Mouse (Mus musculus): ENCODE data around the gene Zbtb18.
"Not testable (repeated sequence)": the region's sequence is repeated elsewhere in the genome, so short reads cannot be mapped to it uniquely, and the experiment has no call there.

Zbtb18 gene

GRCm38 (mm10) chr1:177447086-177447485 is 4.9 kb downstream of the Zbtb18 start:
- peak in 1 of 2 experiments; percentile 55 for DNase-seq (ENCODE audit: low spot score in 2 of 2)

GRCm38 (mm10) chr1:177447541-177448111 is 5.5 kb downstream of the Zbtb18 start:
- DNase-seq (ENCODE audit: low spot score in 2 of 2), result no peak

- DNase-seq (ENCODE audit: low spot score in 2 of 2), result peak in 1 of 2 experiments; percentile 50
Measured at GRCm38 (mm10) chr1:177448121-177448561, 6.0 kb downstream of the Zbtb18 start.

- DNase-seq (ENCODE audit: low spot score in 2 of 2), result no peak
Measured at GRCm38 (mm10) chr1:177448921-177449320, 6.8 kb downstream of the Zbtb18 start.

- not testable (repeated sequence) for DNase-seq (ENCODE audit: low spot score in 2 of 2)
Measured at GRCm38 (mm10) chr1:177449857-177450256, 7.7 kb downstream of the Zbtb18 start.

- DNase-seq (ENCODE audit: low spot score in 2 of 2), result no peak
Measured at GRCm38 (mm10) chr1:177451041-177451440, 8.9 kb downstream of the Zbtb18 start.

- no peak for DNase-seq (ENCODE audit: low spot score in 2 of 2)
Measured at GRCm38 (mm10) chr1:177451991-177452431, 9.9 kb downstream of the Zbtb18 start.

- DNase-seq (ENCODE audit: low spot score in 2 of 2), result no peak
Measured at GRCm38 (mm10) chr1:177452987-177453386, 10.8 kb downstream of the Zbtb18 start.

- no peak for DNase-seq (ENCODE audit: low spot score in 2 of 2)
Measured at GRCm38 (mm10) chr1:177453806-177454205, 11.7 kb downstream of the Zbtb18 start.

GRCm38 (mm10) chr1:177454492-177454891 is 12.3 kb downstream of the Zbtb18 start:
- no peak for DNase-seq (ENCODE audit: low spot score in 2 of 2)

- DNase-seq (ENCODE audit: low spot score in 2 of 2), result no peak
Measured at GRCm38 (mm10) chr1:177455466-177455865, 13.3 kb downstream of the Zbtb18 start.

- no peak for DNase-seq (ENCODE audit: low spot score in 2 of 2)
Measured at GRCm38 (mm10) chr1:177456208-177456607, 14.1 kb downstream of the Zbtb18 start.

GRCm38 (mm10) chr1:177456772-177457171 is 14.6 kb downstream of the Zbtb18 start:
- no peak for DNase-seq (ENCODE audit: low spot score in 2 of 2)

- DNase-seq (ENCODE audit: low spot score in 2 of 2), result no peak
Measured at GRCm38 (mm10) chr1:177457981-177458380, 15.8 kb downstream of the Zbtb18 start.

GRCm38 (mm10) chr1:177458456-177459389 is 16.6 kb downstream of the Zbtb18 start:
- DNase-seq (ENCODE audit: low spot score in 2 of 2), result no peak

GRCm38 (mm10) chr1:177459536-177459935 is 17.4 kb downstream of the Zbtb18 start:
- DNase-seq (ENCODE audit: low spot score in 2 of 2), result no peak

- DNase-seq (ENCODE audit: low spot score in 2 of 2), result no peak
Measured at GRCm38 (mm10) chr1:177467150-177467549, 25.0 kb downstream of the Zbtb18 start.

- peak; percentile 76 to 77 for DNase-seq (ENCODE audit: low spot score in 2 of 2)
Measured at GRCm38 (mm10) chr1:177468436-177468835, 26.3 kb downstream of the Zbtb18 start.

GRCm38 (mm10) chr1:177470091-177470490 is 27.9 kb downstream of the Zbtb18 start:
- DNase-seq (ENCODE audit: low spot score in 2 of 2), result no peak

GRCm38 (mm10) chr1:177470951-177471350 is 28.8 kb downstream of the Zbtb18 start:
- no peak for DNase-seq (ENCODE audit: low spot score in 2 of 2)

- no peak for DNase-seq (ENCODE audit: low spot score in 2 of 2)
Measured at GRCm38 (mm10) chr1:177475542-177476197, 33.5 kb downstream of the Zbtb18 start.

- DNase-seq (ENCODE audit: low spot score in 2 of 2), result no peak
Measured at GRCm38 (mm10) chr1:177478578-177478977, 36.4 kb downstream of the Zbtb18 start.
